Comparison of ENCODE assay signal across 24 mouse cellular contexts in the genomic region with DNA sequence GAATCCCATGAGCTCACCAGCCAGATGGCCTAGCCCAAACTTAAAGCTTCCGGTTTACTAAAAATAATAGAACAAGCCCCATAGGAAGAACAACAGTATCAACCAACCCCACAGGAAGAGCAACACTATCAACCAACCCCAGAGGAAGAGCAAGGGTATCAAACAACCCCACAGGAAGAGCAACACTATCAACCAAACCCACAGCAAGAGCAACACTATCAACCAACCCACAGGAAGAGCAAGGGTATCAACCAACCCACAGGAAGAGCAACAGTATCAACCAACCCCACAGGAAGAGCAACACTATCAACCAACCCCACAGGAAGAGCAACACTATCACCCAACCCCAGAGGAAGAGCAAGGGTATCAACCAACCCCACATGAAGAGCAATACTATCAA. TPM values are rescaled to one million over a fixed set of nuclear protein-coding genes. Genes with fewer than 3 reads are reported as not detected.
"Had no signal": no experiment of that assay in that cellular context is flagged by ENCODE, and none has a peak within 500 bp of the region (broad histone marks: within the 10 kb centered on the region; RNA-seq: fewer than 3 reads in every experiment).

No protein-coding gene starts in this region.

- H3K9me3 ChIP-seq: liver, embryonic 13.5 days; liver, embryonic 15.5 days; lung, embryonic 15.5 days; midbrain, embryonic 13.5 days; midbrain, embryonic 15.5 days; neural tube, embryonic 12.5 days had no signal

- H3K27ac ChIP-seq: liver, embryonic 13.5 days; liver, embryonic 15.5 days; lung, embryonic 15.5 days; midbrain, embryonic 13.5 days; midbrain, embryonic 15.5 days; neural tube, embryonic 12.5 days had no signal

- ATAC-seq: liver, postnatal 0 days; lung, postnatal 0 days; midbrain, embryonic 13.5 days; midbrain, embryonic 15.5 days had no signal

- H3K4me3 ChIP-seq: liver, embryonic 13.5 days; liver, embryonic 15.5 days; lung, embryonic 15.5 days; megakaryocyte, embryonic 14.5 days; midbrain, embryonic 13.5 days; midbrain, embryonic 15.5 days; neural tube, embryonic 12.5 days had no signal

- H3K27me3 ChIP-seq: liver, embryonic 13.5 days; liver, embryonic 15.5 days; lung, embryonic 15.5 days; megakaryocyte, embryonic 14.5 days; midbrain, embryonic 13.5 days; midbrain, embryonic 15.5 days; neural tube, embryonic 12.5 days had no signal

- H3K36me3 ChIP-seq: liver, embryonic 13.5 days; liver, embryonic 15.5 days; lung, embryonic 15.5 days; midbrain, embryonic 13.5 days; midbrain, embryonic 15.5 days; neural tube, embryonic 12.5 days had no signal

- H3K9ac ChIP-seq: liver, embryonic 13.5 days; liver, embryonic 15.5 days; liver, postnatal 0 days; lung, embryonic 15.5 days; midbrain, embryonic 13.5 days; midbrain, embryonic 15.5 days; neural tube, embryonic 12.5 days had no signal

- DNase-seq: liver, embryonic 13.5 days; liver, postnatal 0 days; lung, adult 2 months; lung, postnatal 14 days; lung, postnatal 36 days; retina, postnatal 1 day; right cerebral cortex, adult 18-20 months; right cerebral cortex, postnatal 25 days; right cerebral cortex, postnatal 4 days; spleen, adult 18-20 months; thymus, adult 18-20 months; thymus, postnatal 25 days had no signal

- H3K4me1 ChIP-seq: liver, embryonic 13.5 days; liver, embryonic 15.5 days; lung, embryonic 15.5 days; megakaryocyte, embryonic 14.5 days; midbrain, embryonic 13.5 days; midbrain, embryonic 15.5 days; neural tube, embryonic 12.5 days had no signal

- H3K4me2 ChIP-seq: liver, embryonic 13.5 days; liver, embryonic 15.5 days; lung, embryonic 15.5 days; midbrain, embryonic 11.5 days; midbrain, embryonic 13.5 days; midbrain, embryonic 15.5 days; neural tube, embryonic 12.5 days had no signal

RNA-seq across cellular contexts. Expression of a gene that starts 59.0 kb away (rescaled TPM):
- total RNA-seq: midbrain, postnatal 0 days; monocyte, adult 5-6 weeks had no signal
- polyA plus RNA-seq: liver, embryonic 13.5 days; liver, embryonic 15.5 days; liver, postnatal 0 days; lung, adult 2 months; midbrain, embryonic 11.5 days; midbrain, embryonic 13.5 days; midbrain, embryonic 15.5 days; midbrain, postnatal 0 days; neural tube, embryonic 14.5 days; stomach, embryonic 14.5 days had no signal
